Mouse (Mus musculus): ENCODE results near the gene 3110082I17Rik.
A peak's percentile ranks its signal among the peaks of the same experiment; 100 is the strongest.

3110082I17Rik gene

DNA sequence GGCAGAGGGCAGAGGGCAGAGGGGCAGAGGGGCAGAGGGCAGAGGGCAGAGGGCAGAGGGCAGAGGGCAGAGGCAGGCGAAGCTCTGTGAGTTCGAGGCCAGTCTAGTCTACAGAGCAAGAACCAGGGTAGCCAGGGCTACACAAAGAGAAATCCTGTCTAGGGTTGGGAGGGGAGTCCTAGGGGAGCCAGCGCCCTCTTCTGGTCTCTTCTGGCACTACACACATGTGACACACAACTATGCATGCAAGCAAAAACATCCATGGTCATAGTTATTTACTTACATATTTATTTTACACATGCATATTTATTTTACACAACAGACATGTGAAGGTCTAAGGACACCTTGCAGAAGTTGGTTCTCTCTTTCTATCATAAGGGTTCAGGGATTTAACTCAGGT is 42.8 kb downstream of the 3110082I17Rik start:
- no peak for DNase-seq

DNA sequence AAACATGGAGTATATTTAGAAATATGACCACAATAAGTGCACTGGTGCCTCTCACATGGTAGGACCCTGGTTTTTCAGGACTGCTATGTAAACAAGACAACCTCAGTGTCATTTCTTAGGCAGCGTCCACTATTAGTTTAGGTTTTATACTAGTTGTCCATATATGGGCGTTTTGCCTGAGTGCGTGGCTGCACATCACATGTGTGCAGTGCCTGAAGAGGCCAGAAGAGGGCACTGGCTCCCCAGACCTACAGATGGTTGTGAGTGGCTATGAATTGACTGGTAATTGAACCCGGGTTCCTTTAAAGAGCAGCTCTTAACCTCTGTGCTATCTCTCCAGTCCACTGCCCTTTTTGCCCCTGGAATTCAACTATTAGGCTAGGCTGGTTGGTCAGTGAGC is 43.4 kb downstream of the 3110082I17Rik start:
- DNase-seq: no peak

DNA sequence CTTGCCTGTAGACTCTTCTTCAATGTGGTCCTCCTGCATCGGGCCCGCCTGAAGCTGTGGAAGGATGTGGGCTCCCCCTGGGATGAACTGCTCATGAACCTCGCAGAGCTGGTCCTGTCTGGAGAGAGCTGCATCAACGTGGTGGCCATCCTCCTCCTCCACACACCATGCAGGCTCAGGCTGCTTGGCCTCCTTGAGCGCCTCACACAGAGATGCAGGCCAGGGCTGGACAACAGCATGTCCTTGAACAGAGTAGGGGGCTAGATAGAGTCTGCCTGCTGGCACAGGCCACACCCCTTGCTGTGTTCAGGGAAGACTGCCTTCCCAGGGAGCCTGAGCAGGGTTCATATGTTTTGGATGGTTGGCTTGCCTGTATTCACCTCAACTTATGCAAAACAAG is 45.3 kb downstream of the 3110082I17Rik start:
- DNase-seq: no peak

DNA sequence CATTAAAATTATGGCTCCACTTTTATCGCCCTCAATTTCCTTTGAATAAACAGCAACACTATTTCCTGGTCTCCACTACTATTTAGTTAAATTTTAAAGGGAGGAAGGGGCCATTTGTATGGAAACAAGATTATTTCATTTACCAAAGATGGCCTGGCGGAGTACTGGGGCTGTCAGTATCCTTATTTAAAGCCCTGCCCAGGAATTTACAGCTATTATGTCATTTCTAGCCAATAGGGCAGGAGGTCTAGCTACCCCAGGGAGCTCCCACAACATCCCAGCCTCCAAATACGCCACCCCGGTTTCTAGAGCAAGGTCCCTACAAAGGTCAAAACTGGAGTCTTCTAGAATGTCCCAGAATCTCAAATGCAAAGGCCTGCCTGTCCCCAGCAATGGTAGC is 46.8 kb downstream of the 3110082I17Rik start:
- DNase-seq: no peak

DNA sequence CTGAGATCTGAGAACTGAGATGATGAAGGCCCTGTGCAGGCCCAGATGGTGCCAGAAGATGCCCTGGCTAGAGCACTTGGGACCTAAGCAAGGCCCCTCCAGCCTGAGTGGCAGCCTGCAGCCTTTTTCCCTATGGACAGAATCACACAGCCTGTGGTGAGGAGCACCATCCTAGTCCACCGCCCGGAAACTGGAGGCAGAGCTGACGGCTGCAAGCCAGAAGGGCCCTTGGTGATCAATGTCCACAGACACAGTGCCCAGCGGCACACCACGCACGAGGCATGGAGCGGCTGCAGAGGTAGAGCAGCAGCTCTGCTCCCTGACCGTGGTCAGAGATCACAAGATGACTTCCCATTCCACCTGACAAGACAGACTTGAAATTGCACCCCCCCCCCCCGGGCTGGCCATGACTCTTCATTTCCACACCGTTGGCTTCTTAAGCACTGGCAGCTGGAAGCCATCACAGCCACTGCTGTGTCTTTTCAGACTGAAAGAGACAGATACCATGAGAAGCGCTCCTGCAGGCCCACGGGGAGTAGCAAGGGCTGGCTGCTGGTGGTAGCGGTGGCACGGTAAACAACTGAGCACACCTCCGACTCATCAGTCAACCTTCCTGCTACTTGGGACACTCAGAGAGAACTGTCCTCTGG is 48.5 kb downstream of the 3110082I17Rik start:
- DNase-seq: peak; percentile 54

DNA sequence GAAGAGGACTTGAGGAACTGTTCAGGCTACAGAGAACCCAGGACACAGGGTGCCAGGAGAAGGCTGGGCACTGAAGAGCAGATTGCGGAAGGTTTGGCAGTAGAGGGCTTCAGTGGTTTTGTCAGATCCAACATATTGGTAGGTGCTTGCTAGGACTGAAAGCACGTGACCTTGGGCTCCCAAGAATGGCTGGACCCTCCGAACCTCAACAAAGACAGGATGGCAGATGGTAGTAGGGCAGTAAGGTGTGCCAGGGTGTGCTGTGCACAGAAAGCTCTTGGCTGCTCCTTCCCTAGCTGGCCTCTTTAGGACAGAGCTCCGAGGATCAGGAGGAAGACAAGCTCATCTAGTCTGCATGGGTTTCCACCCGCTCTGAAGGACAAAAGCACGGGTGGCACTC is 49.2 kb downstream of the 3110082I17Rik start:
- DNase-seq: no peak

DNA sequence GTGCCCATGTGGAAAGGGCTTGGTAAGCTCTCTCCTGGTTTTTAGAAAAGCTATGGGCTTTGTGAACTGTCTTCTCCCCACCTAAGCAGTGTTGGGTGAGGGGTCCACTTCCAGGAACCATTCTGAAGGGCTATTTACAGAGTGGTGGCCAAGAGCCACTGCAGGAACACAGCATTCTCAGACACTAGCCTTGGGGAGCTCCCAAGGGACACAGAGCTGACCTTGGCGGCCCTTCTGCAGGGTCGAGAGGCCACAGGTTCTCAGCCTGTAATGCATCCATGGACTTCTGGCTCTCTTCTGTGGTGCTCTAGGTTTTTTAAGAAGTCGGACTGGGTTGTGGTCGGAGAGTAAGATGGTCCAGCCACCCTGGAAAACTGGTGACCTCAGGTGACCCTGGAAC is 50.3 kb downstream of the 3110082I17Rik start:
- DNase-seq: no peak

DNA sequence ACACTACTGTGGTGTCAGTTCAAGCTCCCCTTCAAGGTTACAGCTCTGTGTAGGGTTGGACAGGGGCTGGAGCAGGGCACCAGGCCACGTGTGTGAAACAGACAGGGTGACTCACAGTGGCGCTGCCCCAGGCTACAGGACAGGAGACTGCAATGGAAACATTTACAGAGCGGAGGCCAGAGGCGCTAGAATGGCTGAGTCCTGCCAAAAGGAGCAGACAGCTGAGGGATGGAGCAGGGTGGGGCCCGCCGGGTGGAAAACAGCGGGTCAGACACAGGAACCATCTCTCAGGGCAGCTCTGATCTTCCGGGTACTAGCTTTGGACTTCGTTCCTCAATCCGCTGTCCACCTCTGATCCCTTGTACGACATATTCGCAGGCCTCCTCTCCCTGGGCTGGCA is 50.9 kb downstream of the 3110082I17Rik start:
- DNase-seq: no peak

DNA sequence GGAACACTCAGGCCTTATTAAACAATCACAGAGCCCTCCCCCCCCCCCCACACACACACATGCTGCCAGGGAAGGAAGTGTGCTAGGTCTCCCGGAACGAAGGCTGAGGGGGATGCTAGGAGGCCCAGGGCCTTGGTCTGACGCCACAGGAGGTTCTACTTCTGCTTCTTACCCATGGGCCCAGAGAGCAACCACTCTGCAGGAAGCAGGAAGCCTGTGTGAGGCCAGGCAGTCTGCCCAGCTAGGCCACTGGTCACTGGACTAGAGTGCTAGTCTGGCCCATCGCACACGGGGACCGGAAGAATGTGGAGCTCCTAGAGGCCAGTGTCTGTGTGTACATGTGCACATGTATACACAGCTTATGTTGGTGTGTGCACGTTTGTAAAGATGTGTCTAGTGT is 51.8 kb downstream of the 3110082I17Rik start:
- DNase-seq: no peak

DNA sequence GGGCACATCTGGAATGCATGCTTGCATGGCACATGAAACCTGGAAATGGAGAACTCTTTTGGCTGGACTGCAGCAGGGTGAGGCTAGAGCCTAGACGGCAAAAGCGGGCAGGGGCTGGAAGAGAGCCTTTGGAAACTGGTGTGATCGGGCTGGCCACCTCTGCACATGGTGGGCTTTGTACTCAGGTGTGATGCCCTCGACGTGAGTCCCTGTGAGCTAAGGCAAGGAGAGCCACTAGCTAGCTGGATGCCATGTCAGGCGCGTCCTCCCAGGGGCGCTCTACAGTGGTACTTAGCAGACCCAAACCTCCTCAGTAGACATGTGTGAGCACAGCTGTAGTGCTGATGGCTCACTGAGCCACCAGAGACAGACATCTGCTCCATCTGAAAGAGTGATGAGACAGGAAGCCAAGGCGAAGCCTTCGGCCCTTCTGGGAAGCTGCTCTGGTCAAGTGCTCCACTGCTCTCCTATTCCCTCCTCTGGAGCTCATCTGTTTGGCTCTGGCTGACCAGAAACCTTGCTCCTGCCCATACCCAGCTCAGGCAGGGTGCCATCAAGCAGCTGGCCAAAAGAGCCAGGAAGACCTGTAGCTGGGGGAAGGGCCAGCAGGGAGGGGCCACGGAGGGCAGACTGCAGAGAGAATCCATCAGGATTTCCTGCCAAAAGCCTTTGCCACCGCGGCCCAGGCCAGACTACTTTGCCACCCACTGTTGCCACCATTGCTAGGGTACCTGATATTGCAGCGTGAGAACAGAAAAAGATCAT is 53.0 kb downstream of the 3110082I17Rik start:
- no peak for DNase-seq

DNA sequence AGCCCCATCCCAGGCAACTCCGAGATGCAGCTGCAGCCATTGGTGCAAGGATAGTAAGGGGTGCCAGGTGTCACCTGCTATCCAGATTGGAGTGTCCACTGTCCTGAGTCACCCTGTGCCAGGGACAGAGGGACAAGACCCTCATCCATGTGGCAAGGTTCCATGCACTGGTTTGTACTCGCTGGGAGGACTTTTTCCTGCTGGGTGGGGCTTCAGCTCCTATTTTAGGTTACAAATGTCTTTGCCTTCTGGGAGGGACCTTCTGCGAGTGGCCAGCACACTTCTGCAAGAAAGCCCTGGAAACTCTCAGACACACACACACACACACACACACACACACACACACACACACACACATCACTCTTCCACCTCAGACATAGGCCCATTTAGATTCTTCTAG is 54.4 kb downstream of the 3110082I17Rik start:
- no peak for DNase-seq

DNA sequence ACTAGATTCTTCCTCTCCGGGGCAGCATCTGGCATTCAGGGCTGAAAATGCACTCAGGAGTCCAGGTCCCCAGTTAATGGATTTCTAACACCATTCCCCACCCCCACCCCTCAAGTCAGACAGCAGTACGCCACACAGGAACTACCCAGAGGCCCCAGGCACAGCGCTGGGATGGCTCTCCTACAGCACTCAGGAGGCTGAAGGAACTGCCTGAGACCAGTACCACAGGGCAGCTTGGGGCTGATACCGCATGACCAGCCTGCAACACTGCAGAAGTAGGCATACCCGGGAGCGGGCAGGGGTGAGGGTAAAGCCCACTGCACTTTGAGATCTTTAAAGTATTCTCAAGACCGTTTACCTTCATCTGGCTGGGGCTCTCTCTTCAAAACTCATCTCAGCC is 54.8 kb downstream of the 3110082I17Rik start:
- DNase-seq: no peak

DNA sequence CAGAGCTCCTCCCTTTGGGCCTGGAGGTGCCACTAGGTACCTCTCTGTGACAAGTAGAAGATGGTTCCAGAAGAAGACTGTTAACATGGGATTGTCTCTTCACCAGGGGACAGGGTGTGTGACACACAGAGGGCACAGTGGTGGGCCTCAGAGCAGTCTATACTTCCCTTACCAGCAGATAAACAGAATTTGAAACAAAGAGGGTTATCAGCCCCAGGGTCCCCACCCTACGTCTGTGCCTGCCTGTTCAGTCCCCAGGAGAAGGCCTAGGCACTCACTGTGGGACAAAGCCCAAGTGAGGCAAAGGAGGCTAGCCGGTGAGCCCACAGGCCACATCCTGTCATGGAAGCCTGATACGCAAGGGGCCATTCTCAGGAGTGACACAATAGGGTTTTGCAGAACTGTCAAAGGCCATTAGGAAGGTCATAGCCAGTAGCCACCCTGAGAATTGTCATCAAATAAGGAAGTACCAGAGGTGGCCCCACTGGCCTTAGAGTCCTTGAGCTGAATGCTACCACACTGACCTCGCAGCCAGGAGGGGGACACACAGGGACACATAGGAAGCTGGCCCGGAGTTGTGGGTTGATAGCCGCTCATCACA is 55.4 kb downstream of the 3110082I17Rik start, which contains the start of gene C130050O18Rik:
TSS of gene C130050O18Rik (plus strand) at position 480 of the 601 bp plus-strand sequence.
- no peak for DNase-seq

DNA sequence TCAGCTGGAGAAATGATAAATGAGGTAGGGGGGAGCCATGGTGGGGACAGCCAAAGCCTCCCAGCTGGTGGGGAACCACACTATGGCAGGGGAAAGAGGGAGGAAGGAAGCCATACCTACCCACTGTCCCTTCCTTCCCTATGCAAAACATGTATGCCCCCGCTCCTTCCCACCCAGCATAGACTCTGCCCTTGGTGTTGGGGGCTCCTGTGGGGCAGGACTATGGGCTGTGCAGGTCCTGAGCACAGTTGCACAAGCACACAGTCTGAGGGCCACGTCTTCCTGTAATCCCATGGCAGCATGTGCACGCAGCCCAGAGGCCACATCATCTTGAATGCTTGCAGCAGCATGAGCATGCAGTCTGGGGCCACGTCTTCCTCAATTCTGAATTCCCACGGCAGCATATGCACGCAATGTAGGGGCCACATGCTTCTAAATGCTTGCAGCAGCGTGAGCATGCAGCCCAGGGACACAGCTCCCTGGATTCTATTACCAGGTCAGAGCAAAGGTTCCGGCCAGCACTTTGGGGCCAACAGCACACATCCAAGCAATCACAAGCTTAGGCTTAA is 56.6 kb downstream of the 3110082I17Rik start:
- no peak for DNase-seq

DNA sequence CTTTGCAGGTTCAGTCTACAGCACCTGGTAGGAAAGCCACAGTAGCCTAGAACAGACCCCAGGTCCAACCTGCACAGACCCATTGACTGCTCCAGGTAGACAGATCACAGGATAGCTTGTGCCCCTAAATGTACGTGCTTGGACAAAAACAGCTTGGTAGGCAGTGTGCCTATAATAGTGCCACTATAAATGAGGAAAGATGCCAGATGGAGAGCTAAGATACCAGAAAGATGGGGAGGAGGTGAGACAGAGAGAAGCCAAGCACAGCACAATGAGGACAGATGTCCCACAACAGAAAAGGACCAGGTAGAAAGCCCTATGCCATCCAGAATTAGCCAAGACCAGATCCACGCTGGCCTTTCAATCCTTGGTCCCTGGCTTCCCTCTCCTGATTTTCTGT is 58.2 kb downstream of the 3110082I17Rik start:
- no peak for DNase-seq

DNA sequence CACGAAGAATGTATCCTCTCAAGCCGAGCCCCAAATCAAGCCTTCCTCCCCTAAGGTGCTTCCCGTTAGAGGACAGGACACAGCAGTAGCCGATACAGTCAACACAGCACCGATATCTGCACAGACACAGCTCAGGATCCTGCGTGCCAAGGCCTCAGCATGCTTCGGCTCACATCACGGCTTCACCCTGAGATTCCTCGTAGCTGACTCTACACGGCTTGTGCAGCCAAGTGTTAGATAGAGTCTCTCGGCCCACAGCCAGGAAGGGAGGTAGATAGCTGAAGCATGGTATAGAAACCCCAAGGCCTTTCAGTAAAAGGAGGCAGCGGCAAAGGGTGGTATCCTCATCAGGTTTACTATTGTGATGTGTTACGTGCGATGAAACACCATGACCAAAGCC is 60.3 kb downstream of the 3110082I17Rik start:
- no peak for DNase-seq

DNA sequence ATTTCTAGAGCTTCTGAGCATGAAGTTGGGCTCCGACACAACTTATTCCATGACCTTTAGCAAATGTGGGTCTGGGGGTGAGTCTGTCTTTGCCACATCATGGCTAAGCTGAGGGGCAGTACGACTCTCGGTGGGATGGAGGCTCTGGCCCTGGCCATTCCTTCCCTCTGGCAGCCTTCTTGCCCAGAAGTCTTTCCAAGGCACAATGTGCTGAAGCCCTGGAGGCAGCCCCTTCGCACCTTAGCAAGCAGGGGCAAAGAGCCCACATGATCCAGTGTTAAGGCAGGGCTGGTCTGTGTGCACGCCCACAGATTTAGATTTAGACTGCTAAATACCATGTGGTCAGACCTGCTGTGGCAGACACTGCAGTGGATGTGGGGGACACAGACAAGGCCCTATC is 61.5 kb downstream of the 3110082I17Rik start:
- no peak for DNase-seq

DNA sequence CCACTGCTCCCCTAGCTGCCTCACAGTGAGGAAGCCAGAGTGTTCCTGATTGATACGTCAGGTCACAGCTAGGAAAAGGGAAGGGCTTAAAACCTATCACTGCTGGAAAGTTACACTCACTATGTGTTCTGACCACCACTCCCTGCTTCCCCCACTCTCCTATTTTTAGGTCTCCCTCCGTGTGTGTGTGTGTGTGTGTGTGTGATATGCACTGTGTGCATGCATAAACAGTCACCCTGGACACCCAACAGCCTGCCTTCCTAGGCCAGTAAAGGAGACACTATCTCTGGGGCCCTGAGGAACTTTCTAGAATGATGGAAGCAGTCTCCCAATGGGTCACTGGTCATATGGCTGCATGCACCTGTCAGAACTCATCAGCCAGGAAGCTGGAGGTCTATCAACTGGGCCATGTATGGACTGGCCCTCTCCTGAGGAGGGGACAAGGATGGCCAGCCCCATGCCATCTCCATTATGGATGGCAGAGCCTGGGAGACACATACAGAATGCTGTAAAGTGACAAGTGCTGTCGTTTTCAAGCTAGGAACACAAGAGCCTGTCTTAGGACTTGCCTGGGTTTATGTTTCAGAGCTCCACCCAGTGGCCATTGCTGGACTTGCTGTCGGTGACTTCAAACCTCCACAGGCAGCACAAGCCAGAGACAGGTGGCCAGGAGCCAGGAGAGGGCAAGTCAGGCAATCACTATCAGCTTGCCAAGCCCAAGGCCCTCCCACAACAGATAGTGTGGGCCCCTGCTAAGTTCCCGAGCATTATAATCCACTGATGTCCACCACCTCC is 62.2 kb downstream of the 3110082I17Rik start:
- DNase-seq: peak; percentile 92

DNA sequence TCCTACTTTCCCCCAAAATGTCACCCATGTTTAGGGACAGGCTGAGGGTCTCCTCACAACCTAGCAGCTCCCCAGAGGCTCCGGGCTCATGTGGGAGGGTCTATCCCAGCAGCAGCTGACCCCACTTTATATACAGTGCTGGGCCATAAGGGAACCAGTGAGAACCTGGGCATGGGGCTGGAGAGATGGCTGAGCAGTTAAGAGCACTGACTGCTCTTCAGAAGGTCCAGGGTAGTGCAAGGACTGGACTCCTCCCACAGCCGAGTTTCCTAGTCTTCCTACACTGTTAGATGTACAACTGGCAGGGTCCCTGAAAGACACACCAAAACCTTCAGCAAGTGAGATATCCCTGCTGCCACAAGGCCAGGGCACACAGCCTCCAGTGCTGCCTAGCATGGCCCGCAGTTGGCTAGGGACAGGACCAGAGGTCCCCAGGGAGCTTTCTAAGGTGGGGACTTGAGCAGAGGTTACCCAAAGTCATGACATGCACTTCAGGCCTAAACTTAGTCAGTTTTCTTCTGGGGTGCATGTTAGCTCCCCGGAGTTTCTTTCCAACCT is 62.9 kb downstream of the 3110082I17Rik start:
- no peak for DNase-seq

DNA sequence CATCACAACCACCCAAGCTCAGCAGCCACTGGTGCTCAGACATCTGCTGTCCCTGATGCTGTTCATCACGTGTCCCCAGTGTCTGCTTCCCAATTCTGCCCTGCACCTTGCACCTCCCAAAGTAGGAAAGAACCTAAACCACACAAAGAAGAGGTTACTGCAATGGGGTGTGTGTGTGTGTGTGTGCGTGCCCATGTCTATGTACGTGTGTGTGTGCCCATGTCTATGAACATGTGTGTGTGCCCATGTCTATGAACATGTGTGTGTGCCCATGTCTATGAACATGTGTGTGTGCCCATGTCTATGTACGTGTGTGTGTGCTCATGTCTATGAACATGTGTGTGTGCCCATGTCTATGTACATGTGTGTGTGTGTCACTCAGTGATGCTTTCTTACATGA is 64.8 kb downstream of the 3110082I17Rik start:
- DNase-seq: no peak

DNA sequence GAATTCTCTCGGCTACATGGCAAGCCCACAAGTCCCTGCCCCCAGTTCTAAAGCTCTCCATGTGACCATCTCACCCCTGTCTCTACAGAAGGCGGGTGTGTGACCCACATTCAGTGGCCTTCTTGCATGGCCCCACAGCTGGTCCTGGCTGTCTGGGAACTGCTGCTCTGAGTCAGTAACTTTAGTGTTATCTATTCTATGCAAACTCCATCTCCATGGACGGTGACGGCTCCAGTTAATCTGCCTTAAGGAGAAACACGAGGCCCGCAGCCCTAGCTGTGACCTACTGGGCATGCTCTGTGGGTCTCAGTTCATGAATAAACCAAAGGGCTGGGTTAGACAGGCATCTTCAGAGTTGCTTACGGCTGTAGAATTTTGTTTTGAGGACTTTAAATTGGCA is 65.9 kb downstream of the 3110082I17Rik start:
- DNase-seq: peak; percentile 64

DNA sequence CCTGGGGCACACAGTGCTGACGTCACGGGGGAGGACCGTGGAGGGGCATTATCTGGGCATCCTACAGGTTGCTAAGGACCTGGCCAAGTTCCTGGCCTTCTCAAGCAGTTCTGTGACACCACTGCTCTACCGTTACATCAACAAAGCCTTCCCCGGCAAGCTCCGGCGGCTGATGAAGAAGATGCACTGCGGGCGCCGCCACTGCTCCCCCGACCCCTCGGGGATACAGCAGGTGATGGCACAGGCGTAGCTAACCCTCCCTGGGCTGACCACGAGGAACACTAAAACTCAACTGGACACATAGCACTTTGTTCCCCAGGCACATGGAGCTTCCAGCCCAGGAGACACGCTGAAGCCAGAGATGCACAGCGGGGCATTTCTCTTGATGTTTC is 67.1 kb downstream of the 3110082I17Rik start:
- no peak for DNase-seq

Data from retina, postnatal 1 day (tissue).